Mouse (Mus musculus) adrenal gland, adult 8-10 months (tissue): Measurements from ENCODE around the gene Zfp866. TPM values are rescaled to one million over a fixed set of nuclear protein-coding genes. Genes with fewer than 3 reads are reported as not detected.

Experiments
- DNase-seq: peaks from one replicate; pipeline ENCODE4 v3.0.0; 2022
- total RNA-seq, 4 experiments: library from RNA; stranded (reverse); gene quantifications; 2 replicates each; pipeline ENCODE4 v1.2.4; 2022

Zfp866 gene
- total RNA-seq: 10 to 100 TPM; 22.8 to 34.3 (median 28.7) TPM

- peak; percentile 78 for DNase-seq
Measured at GRCm38 (mm10) chr8:69790773-69791367, at the start of gene Zfp866, which contains the start of gene Atp13a1. Gene Zfp866, minus strand, starts transcription at chr8:69791178. Gene Atp13a1, plus strand, starts transcription at chr8:69791163.

- DNase-seq: no peak
Measured at GRCm38 (mm10) chr8:69837057-69837682, 46.2 kb upstream of the Zfp866 start.

- peak; percentile 84 for DNase-seq
Measured at GRCm38 (mm10) chr8:69832298-69832853, 41.4 kb upstream of the Zfp866 start, which contains the start of gene Pbx4. Gene Pbx4, plus strand, starts transcription at chr8:69832491.

DNA sequence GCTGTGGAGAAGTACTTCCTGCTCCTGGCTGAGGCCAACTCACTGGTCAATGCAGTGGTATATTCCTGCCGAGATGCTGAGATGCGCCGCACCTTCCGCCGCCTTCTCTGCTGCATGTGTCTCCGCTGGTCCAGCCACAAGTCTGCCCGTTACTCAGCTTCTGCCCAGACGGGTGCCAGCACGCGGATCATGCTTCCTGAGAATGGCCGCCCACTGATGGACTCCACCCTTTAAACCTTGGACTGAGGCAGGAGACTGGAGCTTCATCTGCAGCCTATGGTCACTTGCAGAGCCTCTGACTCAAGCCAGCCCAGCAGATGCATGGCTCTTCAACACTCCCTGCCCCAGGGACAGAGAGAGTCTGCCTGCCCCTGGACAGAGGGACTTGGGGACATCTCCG lies 35.4 kb upstream of the Zfp866 start:
- DNase-seq: no peak

DNA sequence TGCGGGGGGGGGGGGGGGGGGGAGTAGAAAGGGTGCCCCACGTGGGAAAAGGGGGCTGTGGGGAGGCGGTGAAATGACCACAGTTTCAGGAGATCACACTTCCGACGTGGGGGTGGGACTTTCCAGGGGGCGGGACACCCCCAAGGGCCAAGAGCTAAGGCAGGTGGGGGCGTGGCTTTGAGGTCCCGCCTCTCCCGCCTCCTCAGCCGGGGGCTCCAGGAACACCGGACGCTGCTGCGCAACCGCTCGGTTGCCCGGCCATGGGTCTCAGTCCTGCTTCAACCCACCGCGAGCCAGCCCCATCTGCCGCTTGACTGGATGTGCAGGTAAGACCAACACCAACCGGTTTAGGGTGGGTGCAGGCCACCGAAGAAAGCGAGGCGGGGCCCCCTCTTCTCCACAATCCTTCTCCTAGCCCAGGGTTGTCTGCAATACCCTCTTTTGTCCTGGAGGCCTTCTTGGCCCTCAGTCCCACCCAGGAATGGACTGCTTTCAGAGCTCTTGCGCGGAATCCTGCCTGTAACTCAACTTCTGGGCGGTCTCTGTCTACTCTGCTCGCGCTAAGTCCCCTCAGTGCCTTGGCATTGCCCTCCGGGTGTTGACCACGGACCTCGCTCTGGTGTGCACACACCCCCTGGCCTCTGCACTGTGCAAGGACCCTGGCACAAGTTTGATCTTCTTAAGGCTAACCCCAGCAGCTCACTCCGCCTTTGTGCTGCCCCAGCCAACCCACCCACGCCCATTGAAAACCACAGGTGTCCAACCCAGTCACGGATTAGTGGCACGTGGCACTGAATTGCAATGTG lies 31.6 kb upstream of the Zfp866 start, which contains the start of gene Lpar2:
Lpar2 (plus strand) TSS at position 44 of the 806 bp plus-strand sequence.
- DNase-seq: peak; percentile 52

DNA sequence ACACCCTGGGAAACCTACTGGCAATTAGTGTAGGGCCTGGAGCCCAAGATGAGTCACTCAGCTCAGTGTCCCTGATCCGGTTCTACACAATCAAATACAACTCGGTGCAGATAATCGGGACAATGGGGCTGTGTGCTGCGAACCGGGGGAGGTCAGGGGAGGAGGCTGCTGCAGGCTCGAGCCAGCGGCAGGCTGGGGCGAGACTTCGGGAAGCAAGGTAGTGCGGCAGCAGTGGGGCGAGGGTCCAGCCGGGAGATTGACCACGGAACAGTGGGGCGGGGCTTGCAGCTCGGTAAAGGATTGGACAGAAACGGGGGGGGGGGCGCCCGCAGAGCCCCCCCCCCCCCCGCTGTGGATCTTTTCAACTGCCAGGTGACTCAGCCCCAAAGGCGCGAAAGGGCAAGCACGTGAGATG lies 31.0 kb upstream of the Zfp866 start:
- no peak for DNase-seq

- DNase-seq: no peak
Measured at GRCm38 (mm10) chr8:69820466-69820865, 29.5 kb upstream of the Zfp866 start.

GRCm38 (mm10) chr8:69815396-69815795 lies 24.4 kb upstream of the Zfp866 start:
- no peak for DNase-seq

GRCm38 (mm10) chr8:69814881-69815280 lies 23.9 kb upstream of the Zfp866 start:
- DNase-seq: no peak

DNA sequence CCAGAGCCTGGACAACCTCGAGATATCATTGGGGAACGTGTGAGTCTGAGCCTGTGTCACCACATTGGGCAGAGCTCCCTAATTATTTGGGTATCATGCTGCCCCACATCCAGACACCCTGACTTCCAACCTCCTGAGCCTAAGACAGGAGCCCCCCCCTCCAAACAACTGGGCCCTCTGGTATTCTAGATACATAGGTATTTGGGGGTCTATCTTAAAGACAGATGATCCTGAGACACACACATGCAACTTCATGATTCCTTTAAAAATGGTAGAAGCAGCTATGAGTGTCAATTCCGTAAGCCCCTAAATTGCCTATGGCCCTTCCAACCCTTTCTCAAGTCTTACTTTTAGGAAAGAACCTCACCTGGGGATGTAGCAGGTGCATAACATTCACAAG lies 18.8 kb upstream of the Zfp866 start:
- no peak for DNase-seq

DNA sequence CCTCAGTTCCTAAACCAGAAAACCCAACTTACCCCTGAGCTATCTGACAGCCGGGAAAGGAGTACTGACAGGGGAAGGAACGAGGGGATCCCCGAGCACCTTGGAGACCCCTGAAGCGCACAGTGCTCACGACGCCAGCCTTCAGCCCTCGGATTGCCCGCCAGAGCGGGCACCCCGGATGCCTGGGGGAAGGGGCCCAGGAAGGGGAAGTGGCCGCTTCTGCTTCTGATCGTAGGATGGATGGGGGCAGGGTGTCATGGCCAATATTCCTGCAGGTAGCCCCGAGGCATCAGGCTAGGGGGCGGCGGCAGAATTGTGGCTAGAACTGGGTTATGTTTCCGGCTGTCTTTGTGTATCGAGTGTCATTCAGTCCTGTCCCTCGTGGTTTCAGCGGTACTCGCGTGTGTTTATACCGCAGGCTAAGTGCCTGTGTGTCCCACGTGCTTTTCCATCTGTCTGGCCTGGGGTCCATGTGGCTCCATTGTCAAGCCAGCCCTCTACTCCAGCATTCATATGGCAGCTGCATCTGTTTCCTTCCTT lies 18.0 kb upstream of the Zfp866 start:
- DNase-seq: no peak

GRCm38 (mm10) chr8:69808094-69808863 lies 17.3 kb upstream of the Zfp866 start, which contains the start of gene Gmip:
Gene Gmip, plus strand, starts transcription at chr8:69808679.
- DNase-seq: peak; percentile 76

DNA sequence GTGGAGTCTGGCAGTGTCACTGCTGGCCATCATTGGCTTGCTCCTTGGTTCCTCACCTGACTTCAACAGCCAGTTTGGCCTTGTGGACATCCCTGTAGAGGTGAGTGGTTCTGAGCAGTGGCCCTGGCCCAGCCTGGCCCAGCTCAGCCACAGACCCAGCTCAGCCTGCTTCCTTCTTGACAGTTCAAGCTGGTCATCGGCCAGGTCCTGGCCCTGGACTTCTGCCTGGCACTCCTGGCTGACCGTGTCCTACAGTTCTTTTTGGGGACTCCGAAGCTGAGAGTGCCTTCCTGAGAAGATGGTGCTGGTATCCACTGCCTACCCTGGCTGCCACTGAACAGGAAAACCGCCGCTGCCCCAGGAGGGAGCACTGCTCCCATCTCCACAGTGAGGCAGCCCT lies 16.3 kb upstream of the Zfp866 start:
- no peak for DNase-seq

DNA sequence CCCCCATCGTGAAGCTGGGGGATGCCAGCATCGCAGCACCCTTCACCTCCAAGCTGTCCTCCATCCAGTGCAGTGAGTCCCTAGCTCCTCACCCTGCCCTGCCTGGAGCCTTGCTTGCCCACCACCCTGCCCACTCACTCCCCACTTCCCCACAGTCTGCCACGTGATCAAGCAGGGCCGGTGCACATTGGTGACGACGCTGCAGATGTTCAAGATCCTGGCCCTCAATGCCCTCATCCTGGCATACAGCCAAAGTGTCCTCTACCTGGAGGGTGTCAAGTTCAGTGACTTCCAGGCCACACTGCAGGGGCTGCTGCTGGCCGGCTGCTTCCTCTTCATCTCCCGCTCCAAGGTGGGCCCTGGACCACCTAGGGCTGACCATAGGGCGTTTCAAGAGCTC lies 14.5 kb upstream of the Zfp866 start:
- DNase-seq: no peak

GRCm38 (mm10) chr8:69805086-69805485 lies 14.1 kb upstream of the Zfp866 start:
- no peak for DNase-seq

- no peak for DNase-seq
Measured at GRCm38 (mm10) chr8:69804537-69804936, 13.6 kb upstream of the Zfp866 start.

- DNase-seq: no peak
Measured at GRCm38 (mm10) chr8:69803366-69803765, 12.4 kb upstream of the Zfp866 start.

DNA sequence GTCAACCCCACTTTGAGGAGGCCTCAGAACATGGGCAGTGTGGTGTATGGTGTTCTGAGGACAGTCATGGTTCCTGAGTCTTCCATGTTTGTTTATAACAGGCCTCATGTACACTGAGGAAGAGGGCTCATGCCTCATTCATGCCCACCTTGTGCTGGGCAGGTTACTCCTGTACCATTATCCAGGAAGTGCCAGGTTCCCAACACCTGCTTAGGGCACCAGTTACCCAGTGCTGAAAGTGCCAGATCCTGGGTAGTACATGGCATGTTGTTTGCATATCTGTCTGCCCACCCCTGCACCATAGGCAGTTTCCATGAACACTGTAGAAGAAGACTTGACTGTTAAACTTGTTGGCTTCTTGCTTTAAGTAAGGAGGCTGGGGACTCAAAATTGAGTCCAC lies 11.2 kb upstream of the Zfp866 start:
- no peak for DNase-seq

DNA sequence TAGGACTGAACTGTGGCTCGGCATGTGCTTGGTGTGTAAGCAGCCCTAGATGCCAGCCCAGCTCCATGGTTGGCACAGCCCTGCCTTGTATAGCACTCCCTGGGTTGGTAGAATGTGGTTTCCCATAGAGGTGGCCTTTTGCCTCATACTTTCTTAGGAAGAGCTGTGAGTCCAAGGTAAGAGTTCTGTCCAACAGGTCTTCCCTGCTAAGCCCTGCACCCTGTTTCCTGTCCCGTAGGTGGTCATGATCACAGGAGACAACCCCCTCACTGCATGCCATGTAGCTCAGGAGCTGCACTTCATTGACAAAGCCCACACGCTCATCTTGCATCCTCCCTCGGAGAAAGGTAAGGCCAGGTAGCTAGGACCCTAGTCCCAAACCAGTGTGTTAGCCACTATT lies 10.8 kb upstream of the Zfp866 start:
- DNase-seq: no peak

DNA sequence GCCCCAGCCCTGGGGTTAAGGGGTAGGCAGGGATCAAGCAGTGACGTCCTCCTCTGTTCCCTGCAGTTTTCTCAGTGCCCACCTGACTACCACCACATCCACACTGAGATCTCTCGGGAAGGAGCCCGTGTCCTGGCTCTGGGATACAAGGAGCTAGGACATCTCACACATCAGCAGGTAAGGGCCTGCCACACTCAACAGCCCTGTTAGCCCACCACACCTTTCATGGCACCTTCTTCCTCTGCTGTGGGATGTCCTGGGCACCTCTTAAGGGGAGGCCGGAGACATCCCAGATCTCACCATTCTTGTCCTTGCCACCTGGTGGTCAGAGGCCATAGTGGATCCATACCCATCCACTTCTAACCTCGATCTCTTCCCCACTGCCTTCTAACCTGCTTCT lies 9.0 kb upstream of the Zfp866 start:
- DNase-seq: no peak

GRCm38 (mm10) chr8:69799261-69799660 lies 8.3 kb upstream of the Zfp866 start:
- DNase-seq: no peak

DNA sequence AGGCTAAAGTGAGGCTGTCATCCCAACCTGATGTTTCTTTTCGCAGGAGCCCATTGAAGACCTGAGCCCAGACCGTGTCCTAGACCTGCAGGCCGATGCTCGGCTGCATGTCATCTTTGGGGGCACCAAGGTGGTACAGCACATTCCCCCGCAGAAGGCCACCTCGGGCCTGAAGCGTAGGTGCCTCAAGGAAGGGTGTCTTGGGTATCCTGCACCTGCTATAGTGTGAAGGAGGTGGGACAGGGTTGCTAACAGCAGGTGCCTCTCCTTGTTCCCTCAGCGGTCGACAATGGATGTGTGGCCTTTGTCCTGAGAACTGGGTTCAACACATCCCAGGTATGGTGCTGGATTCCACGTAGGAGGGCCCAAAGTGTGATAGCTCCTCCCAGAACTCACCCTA lies 6.7 kb upstream of the Zfp866 start:
- DNase-seq: no peak
